Mouse (Mus musculus) thymus, adult 2 months (tissue): ENCODE results near the gene Gm9376. TPM values are rescaled to one million over a fixed set of nuclear protein-coding genes. Genes with fewer than 3 reads are reported as not detected.

Experiments used
- DNase-seq: peaks from one replicate; pipeline ENCODE4 v3.0.0; 2021
- H3K27ac ChIP-seq: fragments of 200-500 bp; 2 replicates; pipeline ENCODE4 v1.5.1; 2012; ENCODE audit warnings: low read length, control low read depth; ENCODE audit not compliant: control insufficient read depth, insufficient read depth
- H3K27me3 ChIP-seq: fragments of 200-500 bp; 2 replicates; pipeline ENCODE4 v1.6.1; 2012; ENCODE audit warnings: mild to moderate bottlenecking, low read length, moderate library complexity, mixed read lengths; ENCODE audit not compliant: control insufficient read depth, insufficient read depth
- H3K36me3 ChIP-seq: fragments of 200-500 bp; 2 replicates; pipeline ENCODE4 v1.6.1; 2012; ENCODE audit warnings: mild to moderate bottlenecking, low read length, moderate library complexity; ENCODE audit not compliant: control insufficient read depth, insufficient read depth
- H3K4me1 ChIP-seq: fragments of 200-500 bp; replicated peaks from 2 replicates; pipeline ENCODE4 v1.6.1; 2012; ENCODE audit warnings: low read length; ENCODE audit not compliant: control insufficient read depth, insufficient read depth
- H3K4me3 ChIP-seq: fragments of 200-500 bp; 2 replicates; pipeline ENCODE4 v1.5.1; 2012; ENCODE audit warnings: mild to moderate bottlenecking, low read length, control low read depth, moderate library complexity; ENCODE audit not compliant: control insufficient read depth, insufficient read depth
- CTCF ChIP-seq: fragments of 200-500 bp; IDR thresholded peaks from 2 replicates; pipeline ENCODE4 v1.5.1; 2012; ENCODE audit warnings: mild to moderate bottlenecking, control low read depth, low read length, moderate library complexity, borderline replicate concordance; ENCODE audit not compliant: control insufficient read depth, poor library complexity, insufficient read depth; ENCODE audit errors: extremely low read depth
- POLR2A ChIP-seq: fragments of 200-500 bp; IDR thresholded peaks from 2 replicates; pipeline ENCODE4 v1.6.1; 2012; ENCODE audit warnings: mild to moderate bottlenecking, low read length, control low read depth, moderate library complexity; ENCODE audit not compliant: control insufficient read depth, poor library complexity, insufficient read depth; ENCODE audit errors: extremely low read depth
- WGBS: fragments of 180-500 bp; shearing (Covaris S2); methylation state at CpG from one replicate; pipeline ENCODE4 v1.1.7; 2018; 5-methylcytosine and 5-hydroxymethylcytosine counted together
- polyA plus RNA-seq: library from polyadenylated mRNA; depleted of rRNA; stranded (reverse); fragments of >200 nt; gene quantifications from 2 replicates; pipeline ENCODE4 v1.2.3, GENCODE M21; 2012

Gene Gm9376
- polyA plus RNA-seq, 1 experiment, result not detected

DNA sequence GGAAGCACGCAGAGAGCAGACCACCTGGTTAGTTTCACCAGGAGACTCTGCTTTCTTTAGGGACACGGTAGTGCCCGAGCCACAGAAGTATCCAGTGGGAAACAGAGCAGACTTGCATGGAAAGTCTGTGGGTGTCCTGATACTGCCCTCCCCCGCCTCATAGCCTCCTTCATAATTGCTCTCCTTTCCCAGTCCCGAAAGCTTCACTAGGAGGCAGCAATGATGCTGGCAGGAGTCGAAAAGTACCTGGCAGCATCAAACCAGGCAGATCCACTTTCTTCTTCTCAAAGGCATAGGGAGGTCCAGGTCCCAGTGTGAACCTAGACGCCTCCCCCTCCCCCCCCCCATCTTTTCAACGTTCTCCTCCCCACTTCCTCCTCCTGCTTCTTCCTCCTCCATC lies 27.4 kb upstream of the Gm9376 start:
- H3K36me3 ChIP-seq, result no peaks in the 10 kb centered on the region
- TF ChIP-seq POLR2A (no peak), CTCF (no peak)
- 16% methylated on average over 8 of the region's 8 CpGs for WGBS
- H3K27ac ChIP-seq, result no peak overlapping the region
- no peak for DNase-seq
- no peak overlapping the region for H3K4me3 ChIP-seq
- peaks cover 10% of the 10 kb centered on the region; the same call in 1 of the 2 replicates for H3K4me1 ChIP-seq
- H3K27me3 ChIP-seq, result peaks cover 23% of the 10 kb centered on the region

DNA sequence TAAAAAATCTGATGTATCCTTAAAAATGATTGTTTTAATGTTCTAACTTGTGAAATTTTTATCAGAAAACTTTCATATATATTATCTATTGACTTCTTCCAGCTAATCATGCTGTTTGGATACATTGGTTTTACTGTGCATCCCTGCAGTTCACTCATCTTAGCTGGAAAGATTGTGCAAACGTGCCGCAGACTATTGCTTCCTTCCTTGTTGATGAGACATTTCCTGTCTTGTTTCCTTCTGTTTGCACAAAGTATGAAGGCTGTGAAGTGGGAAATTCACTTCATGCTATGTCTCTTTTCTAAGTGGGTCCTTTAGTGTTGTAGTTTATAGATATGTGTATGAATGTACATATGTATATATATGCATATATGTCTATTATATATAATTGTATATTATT lies 25.3 kb upstream of the Gm9376 start:
- peaks cover 17% of the 10 kb centered on the region for H3K27me3 ChIP-seq
- H3K36me3 ChIP-seq, result no peaks in the 10 kb centered on the region
- H3K4me1 ChIP-seq, result peaks cover 7% of the 10 kb centered on the region; the same call in 1 of the 2 replicates
- 11% methylated on average over 2 of the region's 2 CpGs for WGBS
- no peak for DNase-seq
- no peak overlapping the region for H3K27ac ChIP-seq
- no peak overlapping the region for H3K4me3 ChIP-seq
- TF ChIP-seq CTCF (no peak), POLR2A (no peak)

DNA sequence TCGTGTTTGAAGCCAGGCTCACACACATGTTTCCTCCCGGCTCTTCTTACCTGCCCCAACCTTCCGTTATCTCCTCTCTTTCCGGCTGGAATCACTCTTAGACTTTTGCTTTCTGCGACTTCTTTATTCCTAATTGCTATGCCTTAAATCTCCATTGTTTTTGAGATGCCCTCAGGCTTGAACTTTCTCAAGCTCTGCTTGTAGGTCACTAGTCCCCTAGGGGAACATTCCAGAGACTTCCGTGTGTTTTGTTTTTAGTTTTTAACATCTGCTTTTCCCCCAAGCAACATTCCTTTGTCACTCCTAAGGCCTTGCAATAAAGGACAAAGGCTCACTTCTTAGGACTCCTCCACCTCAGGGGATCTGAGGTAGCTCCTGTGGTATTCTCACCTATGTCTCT lies 13.4 kb upstream of the Gm9376 start:
- Histone ChIP-seq H3K36me3 (no peaks in the 10 kb centered on the region), H3K27ac (no peak overlapping the region), H3K4me3 (no peak overlapping the region), H3K4me1 (no peaks in the 10 kb centered on the region), H3K27me3 (no peaks in the 10 kb centered on the region)
- no peak for DNase-seq
- WGBS, result 95% methylated on average over 6 of the region's 6 CpGs
- TF ChIP-seq CTCF (no peak), POLR2A (no peak)

DNA sequence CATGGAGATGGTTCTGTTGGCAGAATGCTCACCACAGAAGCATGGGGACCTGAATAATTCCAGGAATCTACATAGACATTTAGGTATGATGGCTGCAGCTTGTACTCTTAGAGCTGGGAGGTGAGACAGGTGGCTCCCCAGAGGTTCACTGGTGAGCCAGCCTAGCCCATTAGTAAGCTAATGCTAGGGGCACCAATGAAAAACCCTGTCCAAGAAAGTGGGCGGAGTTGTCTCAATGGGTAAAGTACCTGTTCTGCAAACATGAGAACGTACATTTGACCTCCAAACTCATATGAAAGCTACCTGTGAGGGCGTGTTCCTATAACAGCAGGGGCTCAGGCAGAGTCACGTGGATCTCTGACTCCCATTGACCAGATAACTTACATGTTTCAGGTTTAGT lies 2.1 kb downstream of the Gm9376 start:
- 88% methylated on average over 4 of the region's 4 CpGs for WGBS
- DNase-seq, result no peak

GRCm38 (mm10) chr14:118272594-118273555 lies 6.1 kb downstream of the Gm9376 start:
- Histone ChIP-seq H3K27me3 (no peaks in the 10 kb centered on the region), H3K36me3 (no peaks in the 10 kb centered on the region), H3K4me1 (no peaks in the 10 kb centered on the region), H3K4me3 (no peak overlapping the region), H3K27ac (no peak overlapping the region)
- DNase-seq, result no peak
- no peak for TF ChIP-seq CTCF
- TF ChIP-seq POLR2A, result no peak
- WGBS, result 90% methylated on average over 6 of the region's 6 CpGs

More for the DNA sequence above, 2.1 kb downstream of the Gm9376 start:
- Histone ChIP-seq H3K27ac (no peak overlapping the region), H3K4me1 (no peaks in the 10 kb centered on the region), H3K4me3 (no peak overlapping the region), H3K27me3 (no peaks in the 10 kb centered on the region), H3K36me3 (no peaks in the 10 kb centered on the region)
- TF ChIP-seq POLR2A (no peak), CTCF (no peak)

- no peak overlapping the region for H3K4me3 ChIP-seq
- H3K36me3 ChIP-seq, result no peaks in the 10 kb centered on the region
- H3K27ac ChIP-seq, result no peak overlapping the region
- 87% methylated on average over 7 of the region's 7 CpGs for WGBS
- no peaks in the 10 kb centered on the region for H3K27me3 ChIP-seq
- no peaks in the 10 kb centered on the region for H3K4me1 ChIP-seq
- DNase-seq, result no peak
- TF ChIP-seq POLR2A, result no peak
- TF ChIP-seq CTCF, result no peak
Observed at GRCm38 (mm10) chr14:118277704-118278498, 11.1 kb downstream of the Gm9376 start.
